Mouse (Mus musculus) megakaryocyte-erythroid progenitor cell, adult 5 weeks (primary cell): ENCODE results near the gene Cd34. TPM values are rescaled to one million over a fixed set of nuclear protein-coding genes. Genes with fewer than 3 reads are reported as not detected.

Experiments used
- polyA plus RNA-seq: library from polyadenylated mRNA; stranded (reverse); fragments of >175 nt; gene quantifications from 2 replicates; pipeline ENCODE4 v1.2.3, GENCODE M21; 2012

The Cd34 gene
- 68.0 and 91.6 TPM in 2 replicates for polyA plus RNA-seq

DNA sequence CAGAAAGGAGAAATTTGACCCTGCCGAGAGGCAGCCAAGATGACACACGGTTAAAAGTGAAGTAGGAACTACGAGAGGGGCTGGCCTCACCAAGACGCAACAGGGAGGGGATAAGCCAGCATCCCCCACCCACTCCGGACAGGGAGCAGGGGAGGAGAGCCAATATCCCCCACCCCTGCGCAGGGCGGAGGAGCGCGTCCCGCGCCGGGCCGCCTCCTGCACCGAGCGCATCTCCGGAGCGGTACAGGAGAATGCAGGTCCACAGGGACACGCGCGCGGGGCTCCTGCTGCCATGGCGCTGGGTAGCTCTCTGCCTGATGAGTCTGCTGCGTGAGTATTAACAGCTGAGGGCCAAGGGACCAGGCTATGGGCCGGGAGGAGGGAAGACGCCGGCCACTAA, at the start of gene Cd34:
TSS of gene Cd34 (plus strand) at position 105 of the 400 bp plus-strand sequence.

Other genes with a start within 250 kb of the Cd34 start
- 0.02 and 0.03 TPM in 2 replicates for gene Cd46, start 153.4 kb downstream of the Cd34 start, polyA plus RNA-seq
- 4.2 and 6.9 TPM in 2 replicates for gene Cr1l, start 192.8 kb downstream of the Cd34 start, polyA plus RNA-seq
- not detected in 2 replicates for gene Cr2, start 237.9 kb downstream of the Cd34 start, polyA plus RNA-seq